ENCODE assay signal across 18 mouse cellular contexts in the genomic region with DNA sequence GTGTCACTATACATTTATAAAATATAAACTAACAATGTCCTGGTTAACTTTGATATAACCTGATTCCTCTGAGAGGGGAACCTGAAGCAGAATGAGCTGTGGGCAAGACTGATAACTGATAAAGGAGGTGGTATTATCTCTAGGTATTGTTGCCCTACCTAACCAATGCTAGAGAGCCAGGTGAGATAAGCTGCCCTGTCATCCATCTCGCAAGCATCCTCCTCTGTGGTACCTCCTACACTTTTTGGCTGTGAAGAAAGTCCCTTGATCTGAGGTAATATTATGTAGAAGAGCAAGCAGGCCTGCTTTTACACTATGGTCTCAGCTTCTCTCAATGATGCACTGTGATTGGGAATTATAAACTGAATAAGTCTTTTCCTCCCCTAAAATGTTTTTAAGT.
A peak's percentile ranks its signal among the peaks of the same experiment; 100 is the strongest.
DNase-seq lines count a peak whose midpoint lies in the region; ATAC-seq lines count a peak whose summit lies in the region.
"Had no signal": no experiment of that assay in that cellular context is flagged by ENCODE, and none has a peak within 500 bp of the region (broad histone marks: within the 10 kb centered on the region; RNA-seq: fewer than 3 reads in every experiment).

No protein-coding gene starts in this region.

- peak; percentile 54 for DNase-seq in CD4-positive helper T cell, adult 2 months (ENCODE audit: low read depth, low spot score)
- DNase-seq in induced T-regulatory cell, adult 2 months (ENCODE audit: low read depth) = peak; percentile 60
- DNase-seq in layer of hippocampus, adult 11-12 months (ENCODE audit: low spot score) = no peak
- DNase-seq in heart, adult 8-10 months (ENCODE audit: low spot score) = no peak
- no peak for DNase-seq in right cerebral cortex, adult 18-20 months
- DNase-seq: adrenal gland, adult 8-10 months; adrenal gland, postnatal 14 days; adrenal gland, postnatal 36 days; B cell, adult 2 months; cerebellum, adult 11-12 months; cerebellum, adult 2 months; cerebellum, adult 9-10 months; cerebellum, postnatal 10 days; cerebellum, postnatal 25 days; forebrain, postnatal 0 days had no signal

- ATAC-seq in CD4-positive, CD25-positive, alpha-beta regulatory T cell, adult 4 months = peak; percentile 46
- ATAC-seq: forebrain, embryonic 13.5 days; forebrain, embryonic 15.5 days; forebrain, postnatal 0 days had no signal

Comparison
In these comparisons a context has a peak if more than half of its experiments do, and no peak if none do; other contexts are left out.
1. DNase-seq: peak in CD4-positive helper T cell, adult 2 months (single experiment) and induced T-regulatory cell, adult 2 months (single experiment); none in layer of hippocampus, adult 11-12 months (single experiment), heart, adult 8-10 months (single experiment) and right cerebral cortex, adult 18-20 months (single experiment).